Mouse (Mus musculus) midbrain, embryonic 11.5 days (tissue): ENCODE measurements around the gene Crygd. TPM values are rescaled to one million over a fixed set of nuclear protein-coding genes. Genes with fewer than 3 reads are reported as not detected.
"Not testable (repeated sequence)": the region's sequence is repeated elsewhere in the genome, so short reads cannot be mapped to it uniquely, and the experiment has no call there.

Source experiments
- ATAC-seq: fragments of 200-750 bp; cut with Nextera tagmentation; 2 replicates; pipeline ENCODE4 v1.8.0; 2017; ENCODE audit warnings: moderate TSS enrichment, moderate library complexity; ENCODE audit not compliant: low FRiP score
- DNase-seq: peaks from one replicate; pipeline ENCODE4 v3.0.0; 2015; ENCODE audit warnings: low spot score; ENCODE audit errors: missing footprints
- H3K27ac ChIP-seq: fragments of 300-500 bp; sonication (generic); 2 replicates; pipeline ENCODE4 v1.5.1; 2014; ENCODE audit warnings: low read depth, low read length
- H3K27me3 ChIP-seq: fragments of 300-500 bp; sonication (generic); 2 replicates; pipeline ENCODE4 v1.6.1; 2014; ENCODE audit warnings: mild to moderate bottlenecking, low read length, moderate library complexity, mixed read lengths; ENCODE audit not compliant: control insufficient read depth, insufficient read depth
- H3K36me3 ChIP-seq: fragments of 300-500 bp; sonication (generic); 2 replicates; pipeline ENCODE4 v1.6.1; 2014; ENCODE audit warnings: mild to moderate bottlenecking, low read length, moderate library complexity, mixed read lengths; ENCODE audit not compliant: control insufficient read depth, insufficient read depth
- H3K4me1 ChIP-seq: fragments of 300-500 bp; sonication (generic); 2 replicates; pipeline ENCODE4 v1.6.1; 2014; ENCODE audit warnings: low read length; ENCODE audit not compliant: control insufficient read depth, insufficient read depth
- H3K4me2 ChIP-seq: fragments of 300-500 bp; sonication (generic); 2 replicates; pipeline ENCODE4 v1.6.1; 2014; ENCODE audit warnings: mild to moderate bottlenecking, moderate library complexity
- H3K4me3 ChIP-seq: fragments of 300-500 bp; sonication (generic); 2 replicates; pipeline ENCODE4 v1.5.1; 2014; ENCODE audit warnings: low read depth, low read length
- H3K9ac ChIP-seq: fragments of 300-500 bp; sonication (generic); 2 replicates; pipeline ENCODE4 v1.6.1; 2014; ENCODE audit warnings: low read length
- H3K9me3 ChIP-seq: fragments of 300-500 bp; sonication (generic); 2 replicates; pipeline ENCODE4 v1.6.1; 2016; ENCODE audit warnings: low read length; ENCODE audit not compliant: control insufficient read depth
- WGBS: fragments of 180-500 bp; shearing (Covaris S2); extraction: QIAGEN DNeasy Blood & Tissue Kit; methylation state at CpG from one replicate; pipeline ENCODE4 v1.1.7; 2014; 5-methylcytosine and 5-hydroxymethylcytosine counted together
- polyA plus RNA-seq: library from polyadenylated mRNA; unstranded; fragments of >200 nt; fragmentation: Nextera tagmentation; extraction: Ambion mirVana; gene quantifications from 2 replicates; pipeline ENCODE4 v1.2.1, GENCODE M21; 2014

Gene Crygd
- polyA plus RNA-seq, 1 experiment from 2014 or later: not detected

DNA sequence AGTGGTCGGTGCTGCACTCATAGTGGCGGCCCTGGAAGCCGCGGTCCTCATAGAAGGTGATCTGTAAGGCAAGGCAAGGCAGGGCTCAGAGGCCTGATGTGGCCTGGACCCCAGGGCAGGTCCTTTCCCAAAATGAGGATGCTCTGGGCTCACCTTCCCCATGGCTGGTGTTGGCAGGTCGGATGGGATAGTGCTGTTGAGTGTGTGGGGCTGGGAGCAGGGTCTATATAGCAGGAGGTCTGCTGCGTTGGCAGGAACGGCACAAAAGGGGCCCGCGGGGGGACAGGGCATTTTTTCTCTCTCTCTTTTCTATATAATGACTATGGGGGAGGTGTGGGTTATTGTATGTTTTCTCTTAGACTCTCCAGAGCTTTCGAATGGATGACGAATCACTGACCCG lies 12.3 kb downstream of the Crygd start, which contains the start of gene Cryge:
Gene Cryge (minus strand): TSS at position 198 of the 400 bp plus-strand sequence.
- not testable (repeated sequence) for H3K4me1 ChIP-seq, H3K4me2 ChIP-seq, H3K4me3 ChIP-seq, H3K27ac ChIP-seq, H3K9ac ChIP-seq, H3K27me3 ChIP-seq, DNase-seq, H3K36me3 ChIP-seq, H3K9me3 ChIP-seq
- WGBS: 63% methylated on average over 9 of the region's 12 CpGs
- ATAC-seq: 0 out of 2 replicates have a peak, but pooled peaks have one; percentile 19

DNA sequence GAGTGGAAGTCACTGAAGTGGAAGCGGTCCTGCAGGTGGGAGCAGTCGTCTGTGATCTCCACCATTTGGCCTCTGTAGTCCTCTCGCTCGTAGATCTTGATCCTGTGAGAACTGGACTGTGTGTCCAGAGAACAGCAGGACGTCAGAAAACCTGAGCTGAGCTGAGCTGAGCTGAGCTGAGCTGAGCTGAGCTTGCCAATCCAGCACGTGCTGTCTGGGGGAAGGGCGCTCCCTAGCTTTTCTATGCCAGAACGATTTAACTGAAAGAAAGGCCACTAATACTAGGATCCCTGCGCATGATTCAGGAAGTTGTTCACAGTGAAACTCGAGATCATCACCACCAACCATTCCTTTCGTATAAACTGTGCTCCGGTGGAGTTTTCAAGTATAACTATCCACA lies 14.5 kb downstream of the Crygd start:
- H3K27me3 ChIP-seq: no peaks in the 10 kb centered on the region
- H3K4me1 ChIP-seq: no peaks in the 10 kb centered on the region
- ATAC-seq: no peak
- no peak overlapping the region for H3K4me2 ChIP-seq
- 60% methylated on average over 12 of the region's 12 CpGs for WGBS
- H3K9me3 ChIP-seq: no peaks in the 10 kb centered on the region
- H3K9ac ChIP-seq: no peak overlapping the region
- H3K36me3 ChIP-seq: no peaks in the 10 kb centered on the region
- H3K27ac ChIP-seq: no peak overlapping the region
- DNase-seq: no peak
- no peak overlapping the region for H3K4me3 ChIP-seq

DNA sequence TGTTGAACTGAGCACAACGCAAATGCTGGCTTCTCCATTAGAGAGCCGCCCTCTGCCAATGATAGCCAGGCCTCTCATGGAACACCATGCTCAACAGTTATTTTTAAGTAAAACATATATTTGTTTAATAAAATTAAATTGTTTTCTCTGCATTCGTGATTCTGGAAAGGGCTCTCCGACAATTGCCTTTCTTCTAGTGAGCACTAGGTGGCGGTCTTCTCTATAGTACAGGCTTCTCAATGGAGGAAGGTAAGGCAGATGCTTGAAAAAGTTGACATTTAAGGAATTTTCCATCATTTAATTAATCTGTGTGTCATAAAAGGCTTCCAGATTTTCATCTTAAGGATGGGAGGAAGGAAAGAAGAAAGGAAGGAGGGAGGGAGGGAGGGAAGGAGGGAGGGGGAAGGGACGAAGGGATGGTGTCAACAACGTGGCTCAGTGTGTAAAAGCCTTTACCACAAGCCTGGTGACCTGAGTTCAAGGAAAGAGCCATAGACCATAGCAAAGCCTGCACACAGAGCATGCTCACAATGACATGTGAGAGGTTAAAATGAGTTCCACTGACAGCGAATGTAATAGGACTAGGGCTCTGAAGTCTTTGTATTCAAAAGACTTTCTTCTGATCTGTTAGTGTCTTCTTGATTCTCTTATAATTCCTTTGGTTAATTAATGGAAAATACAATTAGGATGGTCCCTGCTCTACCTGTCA lies 16.7 kb downstream of the Crygd start:
- DNase-seq: peak; percentile 84
- Histone ChIP-seq H3K9me3 (no peaks in the 10 kb centered on the region), H3K27ac (no peak overlapping the region), H3K4me1 (no peaks in the 10 kb centered on the region), H3K9ac (no peak overlapping the region), H3K4me3 (no peak overlapping the region), H3K4me2 (no peak overlapping the region), H3K27me3 (no peaks in the 10 kb centered on the region), H3K36me3 (no peaks in the 10 kb centered on the region)
- 39% methylated on average over 8 of the region's 8 CpGs for WGBS
- ATAC-seq: no peak

DNA sequence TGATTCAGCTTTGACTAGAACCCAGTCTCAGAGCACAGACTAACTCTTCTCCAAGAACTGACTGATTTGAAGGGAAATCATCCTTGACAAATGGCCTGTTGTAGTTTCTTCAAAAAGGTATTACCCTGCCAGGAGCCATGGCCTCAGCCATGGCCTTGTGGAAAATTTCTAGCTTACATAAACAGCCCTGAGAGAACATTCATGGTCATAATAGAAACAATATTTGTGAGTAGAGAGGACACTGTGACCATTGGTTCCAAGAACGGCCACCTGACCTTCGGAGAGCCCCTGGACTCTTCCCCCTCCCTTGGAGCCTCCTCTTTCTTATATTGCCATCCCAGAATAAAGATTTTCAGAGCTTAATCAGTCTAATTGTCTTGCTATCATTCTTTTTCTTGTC lies 19.8 kb downstream of the Crygd start:
- Histone ChIP-seq H3K4me1 (no peaks in the 10 kb centered on the region), H3K27ac (no peak overlapping the region), H3K9ac (no peak overlapping the region), H3K9me3 (no peaks in the 10 kb centered on the region), H3K36me3 (no peaks in the 10 kb centered on the region), H3K27me3 (no peaks in the 10 kb centered on the region), H3K4me3 (no peak overlapping the region), H3K4me2 (no peak overlapping the region)
- ATAC-seq (no peak), DNase-seq (peak; percentile 79)
- WGBS: 90% methylated on average over 2 of the region's 2 CpGs

DNA sequence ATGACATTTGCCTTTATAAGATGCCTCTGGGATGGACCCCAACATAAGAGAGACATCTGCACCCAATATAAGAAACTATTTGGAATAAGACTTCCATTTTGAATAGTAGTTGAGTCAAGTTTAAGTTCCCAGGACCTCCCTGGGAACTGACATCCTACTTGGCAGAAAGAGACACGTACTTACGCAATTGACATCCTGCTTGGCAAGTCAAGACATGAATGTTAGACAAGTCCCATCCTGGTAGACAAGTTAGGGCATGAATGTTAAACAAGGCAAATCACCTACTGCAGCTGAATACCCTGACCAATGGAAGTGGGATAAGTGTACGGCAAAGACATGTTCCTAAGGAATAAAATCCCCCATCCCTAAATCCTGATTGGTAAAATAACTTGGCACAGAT lies 21.4 kb downstream of the Crygd start:
- no peak overlapping the region for H3K4me3 ChIP-seq
- H3K36me3 ChIP-seq: no peaks in the 10 kb centered on the region
- ATAC-seq (no peak), DNase-seq (no peak)
- 91% methylated on average over 3 of the region's 3 CpGs for WGBS
- no peaks in the 10 kb centered on the region for H3K27me3 ChIP-seq
- H3K4me2 ChIP-seq: no peak overlapping the region
- no peak overlapping the region for H3K27ac ChIP-seq
- no peak overlapping the region for H3K9ac ChIP-seq
- H3K4me1 ChIP-seq: no peaks in the 10 kb centered on the region
- no peaks in the 10 kb centered on the region for H3K9me3 ChIP-seq

DNA sequence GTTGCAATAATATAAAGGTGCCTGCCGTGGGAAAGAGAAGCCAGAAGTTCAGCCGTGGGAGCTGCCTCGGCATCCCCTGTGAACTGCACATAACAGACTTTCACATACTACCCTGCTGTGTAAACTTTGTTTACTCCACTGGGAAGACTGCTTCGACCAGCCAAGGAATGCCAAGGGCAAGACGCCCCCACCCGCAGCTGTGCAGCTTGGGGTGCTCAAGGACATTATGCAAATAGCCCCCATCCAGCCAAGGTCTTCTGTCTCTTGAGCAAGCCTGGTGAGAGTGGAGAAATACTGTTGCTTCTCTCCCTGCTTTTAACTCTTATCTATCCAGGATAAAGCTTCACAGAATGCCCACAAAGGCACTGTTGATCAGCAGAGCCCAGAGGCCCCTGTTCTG lies 22.4 kb downstream of the Crygd start:
- Histone ChIP-seq H3K27me3 (no peaks in the 10 kb centered on the region), H3K4me2 (no peak overlapping the region), H3K36me3 (no peaks in the 10 kb centered on the region), H3K27ac (no peak overlapping the region), H3K4me1 (no peaks in the 10 kb centered on the region), H3K9ac (no peak overlapping the region), H3K9me3 (no peaks in the 10 kb centered on the region), H3K4me3 (no peak overlapping the region)
- WGBS: 86% methylated on average over 6 of the region's 6 CpGs
- DNase-seq: no peak
- no peak for ATAC-seq

DNA sequence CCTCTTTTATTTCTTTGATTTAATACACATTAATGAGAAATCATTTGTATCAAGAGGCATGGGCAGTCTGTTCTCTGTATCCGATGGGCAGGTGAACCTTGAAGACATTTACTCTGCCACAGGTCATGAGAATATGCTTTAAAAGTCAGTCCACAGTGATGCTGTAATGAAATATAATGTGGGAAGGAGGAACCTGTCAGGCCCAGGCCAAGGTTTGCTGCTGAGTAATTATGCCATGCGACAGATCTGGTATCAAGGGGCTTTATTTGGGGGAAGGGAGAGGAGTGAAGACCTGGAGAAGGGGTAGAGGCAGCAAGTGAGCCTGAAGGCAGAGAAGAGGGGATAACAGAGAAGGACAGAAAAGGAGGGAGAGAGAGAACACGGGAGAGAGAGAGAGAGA lies 23.6 kb downstream of the Crygd start:
- ATAC-seq (no peak), DNase-seq (no peak)
- Histone ChIP-seq H3K4me3 (no peak overlapping the region), H3K36me3 (no peaks in the 10 kb centered on the region), H3K27ac (no peak overlapping the region), H3K27me3 (no peaks in the 10 kb centered on the region), H3K4me2 (no peak overlapping the region), H3K4me1 (no peaks in the 10 kb centered on the region), H3K9me3 (no peaks in the 10 kb centered on the region), H3K9ac (no peak overlapping the region)
- 85% methylated on average over 3 of the region's 3 CpGs for WGBS

DNA sequence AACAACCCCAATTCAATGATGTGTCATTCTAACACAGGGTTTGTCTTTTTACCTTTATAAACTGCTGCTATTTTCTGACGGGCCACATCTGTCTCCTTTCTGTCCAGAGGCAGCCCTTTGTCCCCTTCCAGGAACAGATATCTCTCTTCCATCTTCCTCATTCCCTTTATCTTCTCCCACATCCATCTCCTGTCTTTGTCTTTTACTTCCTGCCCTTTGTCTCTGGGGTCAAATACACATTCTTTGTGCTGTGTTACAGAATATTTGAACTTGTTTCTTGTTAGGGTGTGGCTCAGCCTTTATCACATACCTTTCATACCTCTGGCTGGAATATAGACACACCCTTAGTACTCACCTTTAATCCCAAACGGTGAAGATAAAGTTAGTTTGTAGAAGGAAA lies 25.7 kb downstream of the Crygd start:
- no peaks in the 10 kb centered on the region for H3K4me1 ChIP-seq
- ATAC-seq: no peak

DNA sequence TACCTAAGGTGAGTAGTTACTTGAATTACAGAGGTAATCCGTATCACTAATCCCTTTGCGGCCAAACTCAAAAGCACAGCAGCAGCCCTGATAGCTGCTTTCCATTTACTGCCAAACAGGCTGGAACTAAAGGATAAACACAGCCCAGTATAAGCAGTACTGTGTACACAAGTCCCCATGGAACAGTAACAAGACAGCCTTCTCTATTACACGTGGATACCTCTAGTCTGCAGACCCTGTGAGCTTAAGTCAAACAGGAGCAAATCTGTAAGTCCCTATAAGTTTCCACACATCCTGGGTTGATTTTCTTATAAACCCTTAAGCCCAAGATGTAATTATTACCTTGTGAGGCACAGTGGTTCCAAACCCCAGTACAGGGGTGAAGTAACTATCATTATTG lies 27.7 kb downstream of the Crygd start:
- ATAC-seq (no peak), DNase-seq (no peak)
- Histone ChIP-seq H3K36me3 (no peaks in the 10 kb centered on the region), H3K27me3 (no peaks in the 10 kb centered on the region), H3K4me1 (no peaks in the 10 kb centered on the region), H3K4me2 (no peak overlapping the region), H3K9me3 (no peaks in the 10 kb centered on the region), H3K9ac (no peak overlapping the region), H3K27ac (no peak overlapping the region), H3K4me3 (no peak overlapping the region)
- WGBS: 33% methylated on average over 3 of the region's 3 CpGs

More for the DNA sequence above, 25.7 kb downstream of the Crygd start:
- H3K9ac ChIP-seq: no peak overlapping the region
- no peak overlapping the region for H3K4me2 ChIP-seq
- no peak overlapping the region for H3K27ac ChIP-seq
- no peaks in the 10 kb centered on the region for H3K9me3 ChIP-seq
- 92% methylated on average over 2 of the region's 2 CpGs for WGBS
- H3K36me3 ChIP-seq: no peaks in the 10 kb centered on the region
- H3K4me3 ChIP-seq: no peak overlapping the region
- no peaks in the 10 kb centered on the region for H3K27me3 ChIP-seq
- DNase-seq: no peak
